Mouse (Mus musculus): ENCODE measurements around the gene Gast. TPM values are rescaled to one million over a fixed set of nuclear protein-coding genes. Genes with fewer than 3 reads are reported as not detected.
A peak's percentile ranks its signal among the peaks of the same experiment; 100 is the strongest.
"Not testable (repeated sequence)": the region's sequence is repeated elsewhere in the genome, so short reads cannot be mapped to it uniquely, and the experiment has no call there.

Gene Gast
- polyA plus RNA-seq, 1 experiment from 2014 or later: not detected

DNA sequence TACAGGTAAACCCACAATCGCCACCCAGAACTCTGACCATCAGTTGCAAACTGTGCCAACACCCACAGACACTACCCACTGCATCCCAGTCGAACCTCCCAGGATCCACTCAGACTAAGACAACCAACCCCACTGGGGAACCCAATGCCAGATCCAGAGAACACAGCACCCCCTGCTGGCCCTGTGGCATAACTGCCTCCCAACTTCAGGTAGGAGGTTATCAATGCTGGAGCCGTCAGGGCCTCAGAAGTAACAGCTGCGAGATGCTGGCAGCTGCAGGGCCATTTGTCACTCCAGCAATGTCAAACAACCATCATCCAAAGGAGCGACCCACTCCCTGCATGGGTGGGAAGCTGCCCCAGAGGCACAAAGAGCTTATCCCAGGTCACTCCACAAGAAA is 36.4 kb upstream of the Gast start:
- no peaks in the 10 kb centered on the region for H3K36me3 ChIP-seq (ENCODE audit: insufficient read depth)
- no peak overlapping the region for H3K4me3 ChIP-seq (ENCODE audit: low read depth, low read length)
- H3K27ac ChIP-seq (ENCODE audit: low read depth): no peak overlapping the region
- no peaks in the 10 kb centered on the region for H3K9me3 ChIP-seq (ENCODE audit: low read depth, low read length)
- TF ChIP-seq CTCF (IDR thresholded peaks at IDR 0.05; ENCODE audit: low read depth): peak; percentile 60
- 24% methylated on average over 5 of the region's 5 CpGs for WGBS
- no peaks in the 10 kb centered on the region for H3K27me3 ChIP-seq (ENCODE audit: insufficient read depth, low read length)
- DNase-seq (no peak), ATAC-seq (ENCODE audit: insufficient read depth) (no peak)
- no peak overlapping the region for H3K9ac ChIP-seq
- no peaks in the 10 kb centered on the region for H3K4me1 ChIP-seq (ENCODE audit: insufficient read depth)
- H3K4me2 ChIP-seq: peak overlapping the region; percentile 47

DNA sequence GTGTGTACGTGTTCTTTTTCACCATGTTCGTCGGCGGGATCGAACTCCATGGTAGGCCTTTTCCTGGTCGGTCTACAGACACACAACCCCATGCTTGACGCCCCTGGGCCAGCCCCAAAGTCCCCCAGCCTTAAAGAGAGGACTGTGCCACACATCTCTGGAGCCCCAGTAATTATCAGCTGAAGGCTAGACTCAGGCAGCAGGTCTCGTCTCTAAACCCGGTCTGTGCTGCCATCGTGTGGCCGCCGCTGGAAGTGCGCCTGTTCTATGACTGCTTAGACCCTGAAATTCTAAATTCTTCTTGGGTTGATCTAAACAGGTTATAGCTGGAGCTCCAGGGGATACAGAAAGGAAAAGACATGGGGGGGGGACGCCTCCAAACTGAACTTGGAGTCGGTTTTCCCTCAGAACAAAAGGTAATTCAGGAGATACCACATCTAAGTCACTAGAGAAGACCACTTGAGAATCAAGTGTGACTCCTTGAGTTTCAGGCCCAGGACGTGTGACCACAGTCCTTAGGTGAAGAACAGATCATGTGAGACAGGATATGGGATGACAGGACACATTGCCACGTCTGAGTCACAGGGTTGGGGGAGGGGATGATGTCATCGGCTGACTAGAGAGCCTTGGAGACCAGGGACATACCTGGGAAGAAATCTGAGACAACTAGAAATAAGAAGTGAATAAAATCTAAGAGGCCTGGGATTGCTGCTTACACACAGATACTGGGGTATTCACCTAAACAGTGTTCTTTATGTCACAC is 35.8 kb upstream of the Gast start:
- Histone ChIP-seq H3K27me3 (ENCODE audit: insufficient read depth, low read length) (no peaks in the 10 kb centered on the region), H3K9ac (no peak overlapping the region), H3K36me3 (ENCODE audit: insufficient read depth) (no peaks in the 10 kb centered on the region), H3K4me1 (ENCODE audit: insufficient read depth) (no peaks in the 10 kb centered on the region), H3K4me2 (peak overlapping the region; percentile 47), H3K27ac (ENCODE audit: low read depth) (no peak overlapping the region), H3K9me3 (ENCODE audit: low read depth, low read length) (no peaks in the 10 kb centered on the region), H3K4me3 (ENCODE audit: low read depth, low read length) (no peak overlapping the region)
- 20% methylated on average over 18 of the region's 18 CpGs for WGBS
- ATAC-seq (ENCODE audit: insufficient read depth): peak; percentile 59; the same call in 1 of the 2 replicates
- peak; percentile 89 for DNase-seq
- peak; percentile 92 for TF ChIP-seq CTCF (IDR thresholded peaks at IDR 0.05; ENCODE audit: low read depth)

DNA sequence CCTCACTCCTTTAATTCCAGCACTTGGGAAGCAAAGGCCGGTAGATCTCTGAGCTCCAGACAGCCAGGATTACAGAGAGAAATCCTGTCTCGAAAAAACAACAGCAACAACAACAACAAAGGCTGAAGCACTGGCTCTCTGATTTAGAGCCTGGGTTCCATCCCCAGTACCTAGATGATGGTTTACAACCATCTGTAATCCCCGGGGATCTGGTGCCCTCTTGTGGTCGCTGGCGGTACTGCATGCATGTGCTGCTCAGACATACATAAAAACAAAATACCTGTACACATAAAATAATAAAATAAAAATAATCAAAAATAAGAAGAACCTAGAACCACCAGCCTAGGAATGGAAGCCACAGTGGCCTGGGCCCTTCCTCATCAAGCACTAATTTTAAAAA is 33.9 kb upstream of the Gast start:
- Histone ChIP-seq H3K4me1 (ENCODE audit: insufficient read depth) (no peaks in the 10 kb centered on the region), H3K9ac (no peak overlapping the region), H3K9me3 (ENCODE audit: low read depth, low read length) (no peaks in the 10 kb centered on the region), H3K27ac (ENCODE audit: low read depth) (no peak overlapping the region), H3K36me3 (ENCODE audit: insufficient read depth) (no peaks in the 10 kb centered on the region), H3K4me2 (no peak overlapping the region), H3K27me3 (ENCODE audit: insufficient read depth, low read length) (no peaks in the 10 kb centered on the region), H3K4me3 (ENCODE audit: low read depth, low read length) (no peak overlapping the region)
- peak; percentile 83 for DNase-seq
- ATAC-seq (ENCODE audit: insufficient read depth): no peak
- peak; percentile 94 for TF ChIP-seq CTCF (IDR thresholded peaks at IDR 0.05; ENCODE audit: low read depth)
- WGBS: 6% methylated on average over 5 of the region's 5 CpGs

DNA sequence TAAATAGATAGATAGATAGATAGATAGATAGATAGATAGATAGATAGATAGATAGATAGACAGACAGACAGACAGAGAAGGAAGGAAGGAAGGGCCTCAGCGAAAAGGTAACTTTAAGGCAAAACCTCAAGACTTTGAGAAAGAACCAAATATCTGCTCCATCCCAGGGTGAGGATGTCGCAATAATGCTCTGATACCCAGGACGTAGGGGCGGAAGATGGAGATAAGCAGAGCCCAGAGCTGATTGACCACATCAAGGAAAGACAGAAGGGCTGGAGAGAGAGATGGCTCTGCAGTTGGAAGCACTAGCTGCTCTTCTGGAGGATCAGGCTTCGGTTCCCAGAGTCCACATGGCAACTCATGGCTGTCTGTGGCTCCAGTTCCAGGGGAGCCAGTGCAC is 32.9 kb upstream of the Gast start:
- H3K4me1 ChIP-seq (ENCODE audit: insufficient read depth): no peaks in the 10 kb centered on the region
- H3K9me3 ChIP-seq (ENCODE audit: low read depth, low read length): no peaks in the 10 kb centered on the region
- H3K4me3 ChIP-seq (ENCODE audit: low read depth, low read length): no peak overlapping the region
- no peak overlapping the region for H3K27ac ChIP-seq (ENCODE audit: low read depth)
- H3K4me2 ChIP-seq: no peak overlapping the region
- TF ChIP-seq CTCF (IDR thresholded peaks at IDR 0.05; ENCODE audit: low read depth): no peak
- no peaks in the 10 kb centered on the region for H3K36me3 ChIP-seq (ENCODE audit: insufficient read depth)
- no peaks in the 10 kb centered on the region for H3K27me3 ChIP-seq (ENCODE audit: insufficient read depth, low read length)
- DNase-seq (no peak), ATAC-seq (ENCODE audit: insufficient read depth) (no peak)
- WGBS: 84% methylated on average over 5 of the region's 5 CpGs
- H3K9ac ChIP-seq: no peak overlapping the region

DNA sequence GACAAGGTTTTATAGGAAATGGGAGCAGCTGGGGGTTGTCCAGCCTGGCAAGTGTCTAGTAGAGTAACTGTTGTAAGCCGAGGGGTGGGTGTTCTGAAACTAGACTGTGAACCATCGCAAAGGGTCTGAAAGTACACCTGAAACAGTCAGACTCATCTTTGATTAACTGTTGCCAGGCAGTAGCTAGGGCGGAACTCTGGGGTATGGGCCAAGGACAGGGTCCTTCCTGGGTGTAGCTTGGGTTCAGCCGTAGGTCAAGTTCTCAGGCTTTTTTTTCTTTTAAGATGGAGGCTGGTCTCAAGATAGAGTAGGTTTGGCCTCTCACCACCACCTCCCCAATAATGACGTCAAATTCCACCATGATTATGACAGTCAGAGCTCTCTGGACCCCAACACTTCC is 26.3 kb upstream of the Gast start:
- Histone ChIP-seq H3K27me3 (ENCODE audit: insufficient read depth, low read length) (no peaks in the 10 kb centered on the region), H3K27ac (ENCODE audit: low read depth) (no peak overlapping the region), H3K9me3 (ENCODE audit: low read depth, low read length) (no peaks in the 10 kb centered on the region), H3K4me2 (no peak overlapping the region), H3K4me3 (ENCODE audit: low read depth, low read length) (no peak overlapping the region), H3K4me1 (ENCODE audit: insufficient read depth) (no peaks in the 10 kb centered on the region), H3K9ac (no peak overlapping the region), H3K36me3 (ENCODE audit: insufficient read depth) (no peaks in the 10 kb centered on the region)
- DNase-seq (no peak), ATAC-seq (ENCODE audit: insufficient read depth) (no peak)
- TF ChIP-seq CTCF (IDR thresholded peaks at IDR 0.05; ENCODE audit: low read depth): no peak
- 86% methylated on average over 5 of the region's 5 CpGs for WGBS

DNA sequence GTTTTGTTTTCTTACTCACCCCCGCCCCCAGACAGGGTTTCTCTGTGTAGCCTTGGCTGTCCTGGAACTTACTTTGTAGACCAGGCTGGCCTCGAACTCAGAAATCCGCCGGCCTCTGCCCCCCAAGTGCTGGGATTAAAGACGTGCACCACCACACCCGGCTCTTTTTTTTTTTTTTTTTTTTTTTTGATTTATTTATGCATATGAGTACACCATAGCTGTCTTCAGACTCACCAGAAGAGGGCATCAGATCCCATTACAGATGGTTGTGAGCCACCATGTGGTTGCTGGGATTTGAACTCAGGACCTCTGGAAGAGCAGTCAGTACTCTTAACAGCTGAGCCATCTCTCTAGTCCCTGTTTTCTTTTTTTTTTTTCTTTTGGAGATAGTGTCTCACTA is 25.5 kb upstream of the Gast start:
- H3K27ac ChIP-seq (ENCODE audit: low read depth); H3K4me1 ChIP-seq (ENCODE audit: insufficient read depth); H3K9ac ChIP-seq; DNase-seq; H3K4me3 ChIP-seq (ENCODE audit: low read depth, low read length); H3K9me3 ChIP-seq (ENCODE audit: low read depth, low read length); H3K27me3 ChIP-seq (ENCODE audit: insufficient read depth, low read length); H3K36me3 ChIP-seq (ENCODE audit: insufficient read depth); H3K4me2 ChIP-seq; ATAC-seq (ENCODE audit: insufficient read depth): not testable (repeated sequence)
- WGBS: 88% methylated on average over 6 of the region's 6 CpGs

DNA sequence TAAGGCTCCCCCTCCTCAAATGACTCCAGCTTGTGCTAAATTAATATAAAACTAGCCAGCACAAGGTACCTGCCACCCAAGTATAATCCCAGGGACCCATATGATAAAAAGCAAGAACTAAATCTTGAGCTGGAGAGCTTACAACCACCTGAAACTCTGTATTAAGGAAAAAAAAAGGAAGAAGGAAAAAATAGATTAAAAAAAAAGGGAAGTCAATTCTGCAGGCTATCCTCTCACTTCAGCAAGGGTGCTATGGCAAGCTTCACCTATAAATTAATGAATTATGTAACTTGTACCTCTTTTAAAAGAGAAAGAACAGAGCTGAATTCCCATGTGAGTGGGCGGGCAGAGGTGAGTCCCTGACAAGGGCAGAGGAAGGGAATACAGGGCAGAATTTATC is 22.6 kb upstream of the Gast start:
- WGBS: 44% methylated on average over 1 of the region's 1 CpGs
- DNase-seq: no peak
- ATAC-seq (ENCODE audit: insufficient read depth): no peak
- Histone ChIP-seq H3K4me2 (no peak overlapping the region), H3K27ac (ENCODE audit: low read depth) (no peak overlapping the region), H3K4me1 (ENCODE audit: insufficient read depth) (no peaks in the 10 kb centered on the region), H3K27me3 (ENCODE audit: insufficient read depth, low read length) (no peaks in the 10 kb centered on the region), H3K4me3 (ENCODE audit: low read depth, low read length) (no peak overlapping the region), H3K9me3 (ENCODE audit: low read depth, low read length) (no peaks in the 10 kb centered on the region), H3K36me3 (ENCODE audit: insufficient read depth) (no peaks in the 10 kb centered on the region), H3K9ac (no peak overlapping the region)
- TF ChIP-seq CTCF (IDR thresholded peaks at IDR 0.05; ENCODE audit: low read depth): no peak
